Mouse (Mus musculus) 416B (cell line): ENCODE data around the gene Ccnb3.
"Not testable (repeated sequence)": the region's sequence is repeated elsewhere in the genome, so short reads cannot be mapped to it uniquely, and the experiment has no call there.

Experiments
- DNase-seq: peaks from one replicate; pipeline ENCODE4 v3.0.0; 2011; ENCODE audit warnings: low read depth

The Ccnb3 gene

DNA sequence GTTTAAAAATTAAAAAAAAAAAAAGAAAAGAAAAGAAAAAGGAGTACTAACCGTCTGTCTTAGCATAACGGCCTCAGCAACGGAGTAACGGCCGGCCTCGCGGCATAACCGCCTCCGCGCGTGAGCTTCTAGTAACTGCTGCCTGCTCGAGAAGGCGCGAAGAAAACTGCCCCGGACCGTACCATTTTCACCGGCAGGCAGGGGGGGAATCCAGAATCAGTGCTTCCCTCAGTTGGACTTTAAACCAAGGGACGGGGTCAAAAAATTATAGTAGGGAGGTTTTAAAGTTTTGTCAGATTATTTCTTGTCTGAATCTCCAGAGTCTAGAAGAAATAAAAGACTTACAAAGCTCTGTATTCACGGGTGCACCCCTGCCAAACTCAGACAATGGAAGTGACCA, at the start of gene Ccnb3:
Gene Ccnb3, minus strand, starts transcription at position 101 of the 400 bp plus-strand sequence.
- no peak for DNase-seq

- DNase-seq: no peak
Observed at GRCm38 (mm10) chrX:7090323-7090722, 48.9 kb upstream of the Ccnb3 start.

DNA sequence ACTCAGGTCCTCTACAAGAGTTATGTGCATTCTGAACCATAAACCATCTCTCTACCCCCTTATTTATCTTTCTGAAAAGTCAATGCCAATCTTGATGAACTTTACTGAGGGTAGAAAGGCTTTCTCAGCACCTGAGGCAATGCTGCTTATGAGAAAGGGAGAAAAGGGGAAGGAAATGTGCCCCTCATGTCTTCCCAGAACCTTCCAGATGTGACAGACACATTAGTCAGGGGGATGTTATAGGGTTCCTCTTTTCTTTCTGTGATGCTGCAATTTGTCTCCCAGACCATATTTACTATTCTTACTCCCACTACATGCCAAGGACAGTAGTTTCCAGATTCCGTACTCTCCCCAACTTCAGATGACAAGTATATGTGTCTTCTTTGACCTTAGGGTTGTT, 44.5 kb upstream of the Ccnb3 start:
- DNase-seq: no peak

DNA sequence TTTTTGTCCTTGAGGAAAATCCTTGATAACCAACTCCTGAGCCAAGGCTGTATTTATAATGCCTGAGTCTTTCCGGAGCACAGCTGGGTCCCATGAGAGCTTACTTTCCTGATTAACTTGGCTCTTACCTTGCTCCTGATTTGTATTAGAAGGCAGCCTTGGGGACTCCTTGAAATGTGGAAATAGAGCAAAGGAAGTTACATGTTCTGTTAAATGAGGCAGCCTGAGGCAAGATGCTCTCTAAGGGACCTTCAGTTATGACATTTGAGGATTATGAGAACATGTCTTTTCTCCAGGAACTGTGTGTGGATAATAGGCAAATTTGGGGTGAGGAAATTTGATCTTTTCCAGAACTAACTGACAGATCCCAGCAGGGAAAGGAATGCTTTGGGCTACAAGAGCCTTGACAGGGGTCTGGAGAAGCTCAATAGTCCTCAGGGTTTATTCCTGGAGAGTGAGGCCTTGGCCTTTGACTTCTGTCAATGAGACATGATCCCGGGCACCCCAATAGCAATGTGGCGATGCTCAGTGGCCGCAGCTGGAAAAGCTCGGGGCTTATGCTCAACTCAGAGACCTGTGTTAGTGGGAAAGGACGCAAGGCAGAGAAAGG, 38.5 kb upstream of the Ccnb3 start:
- no peak for DNase-seq

DNA sequence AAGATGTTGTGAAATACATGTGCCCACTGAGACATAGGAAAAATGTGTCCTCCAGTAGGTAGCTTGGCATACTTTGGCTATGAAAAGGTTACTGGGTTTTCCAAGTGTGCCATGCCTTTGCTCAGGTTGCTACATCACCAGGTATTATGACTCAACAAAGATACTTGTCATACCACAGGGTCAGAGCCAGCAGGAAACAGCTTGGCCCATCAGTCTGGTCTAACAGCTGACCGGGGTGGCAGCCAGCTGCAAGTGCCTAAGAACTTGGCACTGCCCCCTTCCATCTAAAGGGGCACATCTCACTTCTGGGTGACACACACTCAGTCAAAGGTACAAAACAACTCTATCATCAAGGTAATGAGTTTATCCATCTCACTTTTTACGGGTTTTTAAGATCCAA, 26.6 kb upstream of the Ccnb3 start:
- no peak for DNase-seq

GRCm38 (mm10) chrX:7067219-7067618, 25.8 kb upstream of the Ccnb3 start, which contains the start of gene Akap4:
Gene Akap4, plus strand, starts transcription at chrX:7067519.
- DNase-seq: no peak

- no peak for DNase-seq
Observed at GRCm38 (mm10) chrX:7064109-7064508, 22.7 kb upstream of the Ccnb3 start.

- no peak for DNase-seq
Observed at GRCm38 (mm10) chrX:7057634-7058033, 16.2 kb upstream of the Ccnb3 start.

- no peak for DNase-seq
Observed at GRCm38 (mm10) chrX:7057056-7057455, 15.6 kb upstream of the Ccnb3 start.

DNA sequence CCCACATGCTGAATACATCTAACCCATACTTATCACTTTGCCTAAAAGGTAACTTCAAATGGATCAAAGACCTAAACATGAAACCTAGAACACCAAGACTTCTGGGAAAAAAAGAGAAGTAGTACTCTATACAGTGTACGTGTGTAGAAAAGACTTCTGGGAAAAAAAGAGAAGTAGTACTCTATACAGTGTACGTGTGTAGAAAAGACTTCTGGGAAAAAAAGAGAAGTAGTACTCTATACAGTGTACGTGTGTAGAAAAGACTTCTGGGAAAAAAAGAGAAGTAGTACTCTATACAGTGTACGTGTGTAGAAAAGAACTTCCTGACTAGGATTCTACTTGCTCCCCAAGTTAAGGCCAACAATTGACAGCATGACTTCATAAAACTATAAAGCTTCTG, 57.5 kb downstream of the Ccnb3 start:
- not testable (repeated sequence) for DNase-seq

DNA sequence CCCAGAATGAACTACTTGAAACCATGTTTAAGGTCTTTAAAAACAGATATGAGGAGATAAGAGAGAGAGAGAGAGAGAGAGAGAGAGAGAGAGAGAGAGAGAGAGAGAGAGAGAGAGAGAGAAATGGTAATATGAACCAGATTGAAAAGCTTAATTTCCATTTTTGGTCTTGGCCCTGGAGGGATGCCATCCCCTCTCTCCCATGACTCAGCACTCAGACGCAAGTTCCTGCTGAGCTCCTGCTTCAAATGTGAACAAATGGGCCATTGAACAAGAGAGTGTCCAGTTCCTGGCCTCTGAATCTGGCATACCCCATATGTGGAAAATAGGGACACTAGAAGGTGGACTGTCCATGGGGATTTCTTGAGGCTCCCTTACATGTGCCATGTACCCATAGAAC, 69.5 kb downstream of the Ccnb3 start:
- peak; percentile 4 for DNase-seq

GRCm38 (mm10) chrX:6968598-6968997, 72.8 kb downstream of the Ccnb3 start:
- DNase-seq: peak; percentile 50
